Mouse (Mus musculus) olfactory bulb, adult 2 months (tissue): Measurements from ENCODE around the gene Sema5a.

Source experiments
- CTCF ChIP-seq: fragments of 200-500 bp; IDR thresholded peaks from 2 replicates; pipeline ENCODE4 v1.5.1; 2012; ENCODE audit warnings: low read depth, mild to moderate bottlenecking, low read length, moderate library complexity; ENCODE audit not compliant: insufficient read depth
- POLR2A ChIP-seq: fragments of 200-500 bp; IDR thresholded peaks from 2 replicates; pipeline ENCODE4 v1.6.1; 2012; ENCODE audit warnings: mild to moderate bottlenecking, low read depth, low read length, moderate library complexity; ENCODE audit not compliant: insufficient read depth

DNA sequence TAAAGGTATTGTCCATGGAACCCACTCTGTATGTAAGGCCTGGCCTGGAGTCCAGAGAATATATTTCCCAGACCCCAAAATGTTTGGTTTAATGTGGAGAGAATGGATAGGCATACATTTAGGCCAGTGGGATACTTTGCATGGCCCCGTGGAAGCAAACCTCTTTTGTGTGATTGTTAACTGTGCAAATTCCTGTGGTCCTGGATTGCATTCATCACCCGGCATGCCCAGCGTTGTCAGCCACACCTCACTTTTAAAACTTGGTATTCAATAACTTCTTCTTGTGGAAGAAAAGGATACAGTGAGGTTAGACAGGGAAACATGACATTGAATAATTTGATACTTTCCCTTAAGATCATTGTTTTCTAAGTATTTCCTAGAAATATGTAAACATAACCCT lies 46.4 kb downstream of the Sema5a start:
- no peak for TF ChIP-seq CTCF
- TF ChIP-seq POLR2A, result no peak
